Mouse (Mus musculus) erythroblast, embryonic 14.5 days (primary cell): ENCODE data around the gene Agl.

Source experiments
- GATA1 ChIP-seq: IDR thresholded peaks from 2 replicates; pipeline ENCODE4 v1.6.1; 2012; ENCODE audit warnings: low read length, inconsistent platforms, mixed read lengths
- TAL1 ChIP-seq: IDR thresholded peaks from 3 replicates; pipeline ENCODE4 v1.6.1; 2012; ENCODE audit warnings: low read length, inconsistent platforms, mixed read lengths

- no peak for TF ChIP-seq GATA1
- TF ChIP-seq TAL1, result no peak
Measured at GRCm38 (mm10) chr3:116722980-116723379, 85.0 kb downstream of the Agl start.
